Mouse (Mus musculus) midbrain, postnatal 0 days (tissue): ENCODE measurements around the gene Obp2a. TPM values are rescaled to one million over a fixed set of nuclear protein-coding genes. Genes with fewer than 3 reads are reported as not detected.
A peak's percentile ranks its signal among the peaks of the same experiment; 100 is the strongest.
"Not testable (repeated sequence)": the region's sequence is repeated elsewhere in the genome, so short reads cannot be mapped to it uniquely, and the experiment has no call there.

ENCODE experiments used
- ATAC-seq: fragments of 200-750 bp; cut with Nextera tagmentation; 2 replicates; pipeline ENCODE4 v1.8.0; 2017; ENCODE audit warnings: moderate number of reproducible peaks, mild to moderate bottlenecking, moderate TSS enrichment, moderate library complexity; ENCODE audit not compliant: low FRiP score
- DNase-seq: peaks from one replicate; pipeline ENCODE4 v3.0.0-alpha.2; 2015; ENCODE audit warnings: low spot score
- H3K27ac ChIP-seq: fragments of 300-500 bp; sonication (generic); 2 replicates; pipeline ENCODE4 v1.5.1; 2014; ENCODE audit warnings: low read depth, mild to moderate bottlenecking, low read length, mixed read lengths
- H3K27me3 ChIP-seq: fragments of 300-500 bp; sonication (generic); 2 replicates; pipeline ENCODE4 v1.6.1; 2014; ENCODE audit warnings: low read length, control low read depth, mixed read lengths; ENCODE audit not compliant: insufficient read depth
- H3K36me3 ChIP-seq: fragments of 300-500 bp; sonication (generic); 2 replicates; pipeline ENCODE4 v1.6.1; 2014; ENCODE audit warnings: low read length, control low read depth, mixed read lengths; ENCODE audit not compliant: insufficient read depth
- H3K4me1 ChIP-seq: fragments of 300-500 bp; sonication (generic); 2 replicates; pipeline ENCODE4 v1.6.1; 2014; ENCODE audit warnings: mild to moderate bottlenecking, control low read depth, antibody characterized with exemption, low read length, mixed read lengths; ENCODE audit not compliant: insufficient read depth
- H3K4me2 ChIP-seq: fragments of 300-500 bp; sonication (generic); 2 replicates; pipeline ENCODE4 v1.6.1; 2014; ENCODE audit warnings: low read depth, mild to moderate bottlenecking, low read length, mixed read lengths; ENCODE audit not compliant: poor library complexity, severe bottlenecking
- H3K4me3 ChIP-seq: fragments of 300-500 bp; sonication (generic); 2 replicates; pipeline ENCODE4 v1.5.1; 2014; ENCODE audit warnings: low read depth, mild to moderate bottlenecking, low read length, moderate library complexity
- H3K9ac ChIP-seq: fragments of 300-500 bp; sonication (generic); replicated peaks from 2 replicates; pipeline ENCODE4 v1.6.1; 2014; ENCODE audit warnings: mild to moderate bottlenecking, low read length, moderate library complexity, mixed read lengths; ENCODE audit not compliant: poor library complexity, severe bottlenecking
- H3K9me3 ChIP-seq: fragments of 300-500 bp; sonication (generic); 2 replicates; pipeline ENCODE4 v1.6.1; 2016; ENCODE audit warnings: low read length, control low read depth
- CTCF ChIP-seq: IDR thresholded peaks from 2 replicates; pipeline ENCODE4 v1.5.1; 2016; ENCODE audit warnings: antibody characterized with exemption, mild to moderate bottlenecking
- WGBS: fragments of 180-500 bp; shearing (Covaris S2); extraction: QIAGEN DNeasy Blood & Tissue Kit; methylation state at CpG from one replicate; pipeline ENCODE4 v1.1.7; 2014; 5-methylcytosine and 5-hydroxymethylcytosine counted together
- polyA plus RNA-seq: library from polyadenylated mRNA; unstranded; fragments of >200 nt; fragmentation: Nextera tagmentation; extraction: Ambion mirVana; gene quantifications from 2 replicates; pipeline ENCODE4 v1.2.1, GENCODE M21; 2015
- total RNA-seq: library from RNA; depleted of rRNA; stranded (reverse); fragments of >200 nt; gene quantifications from 2 replicates; pipeline ENCODE4 v1.2.3, GENCODE M21; 2014; rRNA removed

Obp2a gene
- total RNA-seq (not detected in 2 replicates), polyA plus RNA-seq (not detected in 2 replicates)

DNA sequence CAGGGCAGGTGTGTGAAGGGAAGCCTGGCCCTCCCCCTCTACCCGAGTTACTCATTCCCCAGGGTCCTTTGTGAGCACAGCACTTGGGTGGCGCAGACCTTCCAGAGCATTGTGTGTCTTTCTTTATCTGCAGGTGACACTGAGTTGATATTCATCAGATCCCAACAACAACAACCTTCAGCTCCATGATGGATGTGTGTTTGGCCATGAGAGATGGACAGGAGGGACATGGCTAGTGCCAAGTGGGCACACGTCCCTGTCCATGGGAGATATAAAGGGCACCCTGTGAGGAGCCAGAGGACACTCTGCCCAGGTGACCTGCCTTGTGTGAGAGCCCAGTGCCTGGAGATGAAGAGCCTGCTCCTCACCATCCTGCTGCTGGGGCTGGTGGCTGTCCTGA lies at the start of gene Obp2a:
Obp2a (plus strand) TSS at position 301 of the 400 bp plus-strand sequence.
- not testable (repeated sequence) for H3K27ac ChIP-seq, DNase-seq, H3K4me1 ChIP-seq, H3K27me3 ChIP-seq, H3K36me3 ChIP-seq, ATAC-seq, H3K9ac ChIP-seq, H3K9me3 ChIP-seq, H3K4me3 ChIP-seq, H3K4me2 ChIP-seq
- 90% methylated on average over 3 of the region's 3 CpGs for WGBS

DNA sequence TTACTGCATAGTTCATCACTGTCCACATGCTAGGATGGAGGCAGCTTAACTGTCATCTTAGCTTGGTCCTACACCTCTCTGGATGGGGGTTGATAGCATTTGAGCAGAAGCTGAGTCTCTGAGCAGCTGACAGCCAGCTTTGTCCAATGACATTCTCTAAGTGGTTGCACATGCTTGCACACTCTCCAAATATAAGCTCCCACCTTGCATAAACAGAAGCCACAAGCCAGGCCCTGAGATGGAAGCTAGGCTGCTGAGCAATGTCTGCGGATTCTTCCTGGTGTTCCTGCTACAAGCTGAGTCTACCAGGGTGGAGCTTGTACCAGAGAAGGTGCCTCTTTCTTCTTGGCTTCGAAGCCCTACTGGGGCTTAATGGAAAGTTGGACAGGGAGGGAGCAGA lies 46.9 kb upstream of the Obp2a start, which contains the start of gene Lcn8:
Lcn8 (plus strand) TSS at position 219 of the 400 bp plus-strand sequence.
- no peak for TF ChIP-seq CTCF
- Histone ChIP-seq H3K27me3 (no peaks in the 10 kb centered on the region), H3K9ac (no peak within 1 kb of the TSS), H3K9me3 (no peaks in the 10 kb centered on the region), H3K27ac (no peak within 1 kb of the TSS), H3K36me3 (no peaks in the 10 kb centered on the region), H3K4me2 (no peak within 1 kb of the TSS), H3K4me3 (no peak within 1 kb of the TSS), H3K4me1 (no peaks in the 10 kb centered on the region)
- DNase-seq (no peak), ATAC-seq (no peak)
- WGBS, result 84% methylated on average over 2 of the region's 2 CpGs

DNA sequence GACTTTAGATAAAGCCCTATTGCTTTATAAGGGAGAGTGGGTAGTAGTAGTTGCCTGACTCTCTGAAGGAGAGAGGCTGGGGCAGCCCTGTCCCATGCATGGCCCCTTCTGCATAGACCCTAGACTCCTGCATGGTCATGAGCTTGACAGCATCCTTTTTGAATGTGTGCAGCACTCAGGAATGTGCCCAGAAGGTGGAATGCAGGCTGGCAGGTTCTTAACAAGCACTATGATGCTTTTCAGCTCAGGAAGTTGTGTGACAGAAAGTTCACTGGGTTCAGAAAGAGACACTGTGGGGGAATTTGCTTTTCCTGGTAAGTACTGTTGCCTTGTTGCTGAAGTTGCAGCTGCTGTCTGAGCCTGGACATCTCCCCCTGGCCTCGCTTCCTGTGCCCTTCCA lies 45.3 kb upstream of the Obp2a start:
- WGBS, result 89% methylated on average over 1 of the region's 1 CpGs
- no peak overlapping the region for H3K9ac ChIP-seq
- no peak overlapping the region for H3K27ac ChIP-seq
- no peak for DNase-seq
- H3K9me3 ChIP-seq, result no peaks in the 10 kb centered on the region
- H3K4me2 ChIP-seq, result no peak overlapping the region
- TF ChIP-seq CTCF, result no peak
- H3K27me3 ChIP-seq, result no peaks in the 10 kb centered on the region
- no peaks in the 10 kb centered on the region for H3K4me1 ChIP-seq
- ATAC-seq, result no peak
- no peaks in the 10 kb centered on the region for H3K36me3 ChIP-seq
- H3K4me3 ChIP-seq, result no peak overlapping the region

DNA sequence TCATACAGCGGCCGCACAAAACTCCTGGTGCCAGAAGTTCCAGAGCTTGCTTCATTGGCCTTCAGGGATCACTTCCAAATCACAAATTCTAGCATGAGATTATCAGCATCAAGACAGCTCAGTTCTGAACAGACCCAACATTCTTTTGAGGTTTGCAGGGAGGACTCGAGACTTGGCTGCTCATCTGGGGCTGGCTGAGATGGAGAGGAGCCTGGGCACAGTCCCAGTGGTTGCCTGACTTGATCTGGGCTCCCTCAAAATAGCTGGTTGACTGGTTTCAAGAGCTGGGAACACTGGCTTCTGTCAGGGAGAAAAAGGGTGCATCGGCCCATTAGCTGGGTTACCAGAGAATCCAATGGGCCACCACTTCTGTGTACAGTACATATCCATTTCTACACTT lies 43.2 kb upstream of the Obp2a start:
- DNase-seq (no peak), ATAC-seq (no peak)
- no peak for TF ChIP-seq CTCF
- Histone ChIP-seq H3K36me3 (no peaks in the 10 kb centered on the region), H3K4me3 (no peak overlapping the region), H3K4me2 (no peak overlapping the region), H3K27me3 (no peaks in the 10 kb centered on the region), H3K27ac (no peak overlapping the region), H3K9ac (no peak overlapping the region), H3K9me3 (no peaks in the 10 kb centered on the region), H3K4me1 (no peaks in the 10 kb centered on the region)
- 85% methylated on average over 4 of the region's 4 CpGs for WGBS

DNA sequence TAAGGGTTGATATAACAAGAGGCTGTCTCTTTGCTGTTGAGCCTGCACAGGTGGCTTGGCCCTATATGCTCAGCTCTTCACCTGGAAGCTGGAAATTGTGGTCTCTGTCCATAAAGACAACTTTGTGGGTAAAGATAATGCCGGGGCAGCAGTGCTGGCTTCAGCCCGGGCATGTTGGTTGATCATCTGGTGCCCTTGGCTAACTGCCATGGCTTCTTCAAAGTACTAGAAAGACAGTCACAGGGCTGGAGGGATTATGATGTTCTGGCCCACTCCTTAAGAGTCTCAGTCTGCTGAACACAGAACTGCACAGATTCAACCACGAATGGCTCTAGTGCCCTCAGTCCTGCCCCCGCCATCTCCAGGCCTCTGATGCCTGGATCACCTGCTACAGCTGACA lies 42.6 kb upstream of the Obp2a start:
- WGBS, result 68% methylated on average over 4 of the region's 4 CpGs
- H3K36me3 ChIP-seq, result no peaks in the 10 kb centered on the region
- ATAC-seq, result no peak
- H3K27ac ChIP-seq, result no peak overlapping the region
- H3K9ac ChIP-seq, result no peak overlapping the region
- no peaks in the 10 kb centered on the region for H3K4me1 ChIP-seq
- no peaks in the 10 kb centered on the region for H3K27me3 ChIP-seq
- no peak for TF ChIP-seq CTCF
- peak; percentile 58 for DNase-seq
- no peak overlapping the region for H3K4me2 ChIP-seq
- no peak overlapping the region for H3K4me3 ChIP-seq
- no peaks in the 10 kb centered on the region for H3K9me3 ChIP-seq

DNA sequence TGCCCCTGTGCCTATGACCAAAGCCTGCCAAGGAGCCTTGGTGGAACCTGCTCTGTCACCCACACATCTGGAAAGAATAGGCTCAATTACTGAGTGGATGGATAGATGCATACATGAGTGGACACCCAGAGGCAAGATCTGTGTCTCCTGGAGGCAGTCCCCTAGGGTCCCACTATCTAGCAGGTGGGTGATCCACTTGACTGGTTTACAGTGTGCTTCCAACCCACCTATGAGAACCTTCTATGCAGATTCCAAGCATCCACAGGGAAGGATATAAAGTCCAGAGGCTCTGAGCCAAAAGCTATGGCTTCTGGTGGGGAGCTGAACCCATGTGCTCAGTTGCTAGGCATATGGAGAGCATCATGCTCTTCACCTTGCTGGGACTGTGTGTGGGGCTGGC lies 42.2 kb upstream of the Obp2a start, which contains the start of gene Lcn5:
Lcn5 (plus strand) TSS at position 301 of the 400 bp plus-strand sequence.
- H3K36me3 ChIP-seq, result no peaks in the 10 kb centered on the region
- no peak within 1 kb of the TSS for H3K4me2 ChIP-seq
- no peak within 1 kb of the TSS for H3K4me3 ChIP-seq
- no peaks in the 10 kb centered on the region for H3K4me1 ChIP-seq
- no peak within 1 kb of the TSS for H3K9ac ChIP-seq
- no peaks in the 10 kb centered on the region for H3K9me3 ChIP-seq
- DNase-seq (no peak), ATAC-seq (no peak)
- no peak for TF ChIP-seq CTCF
- H3K27ac ChIP-seq, result no peak within 1 kb of the TSS
- H3K27me3 ChIP-seq, result no peaks in the 10 kb centered on the region
